Mouse (Mus musculus): Measurements from ENCODE around the gene Mre11a. TPM values are rescaled to one million over a fixed set of nuclear protein-coding genes. Genes with fewer than 3 reads are reported as not detected.

Gene Mre11a
- polyA plus RNA-seq, 1 experiment: 50.8 TPM

GRCm38 (mm10) chr9:14884641-14885040 is 100.2 kb downstream of the Mre11a start:
- Histone ChIP-seq H3K4me3 (ENCODE audit: insufficient read depth, low read length) (no peak overlapping the region), H3K27ac (ENCODE audit: insufficient read depth, low read length) (no peak overlapping the region), H3K4me1 (ENCODE audit: control insufficient read depth, insufficient read depth, low read length) (no peaks in the 10 kb centered on the region)
- TF ChIP-seq POLR2A (IDR thresholded peaks at IDR 0.05; ENCODE audit: low read depth, low read length): no peak
- no peak for TF ChIP-seq CTCF (IDR thresholded peaks at IDR 0.05; ENCODE audit: borderline replicate concordance, insufficient read depth, low read length)

DNA sequence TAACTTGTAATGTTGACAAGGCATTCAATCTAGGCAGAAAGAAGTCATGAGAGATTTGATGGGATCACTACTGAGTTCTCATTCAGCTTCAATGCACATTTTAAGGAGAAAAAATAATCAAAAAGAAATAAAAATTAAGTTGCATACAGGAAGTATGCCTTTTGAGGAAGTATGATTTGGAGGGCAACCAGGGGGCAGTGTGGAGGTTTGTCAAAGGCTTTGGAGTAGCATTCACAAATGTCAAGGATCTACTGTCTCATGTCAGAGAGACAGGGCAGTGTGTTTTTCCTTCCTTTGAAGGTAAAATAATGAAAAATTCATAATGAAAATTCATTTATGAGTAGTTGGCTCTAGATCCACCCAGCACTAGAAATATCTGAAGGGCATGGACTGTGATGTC is 100.7 kb downstream of the Mre11a start:
- TF ChIP-seq CTCF (IDR thresholded peaks at IDR 0.05; ENCODE audit: borderline replicate concordance, insufficient read depth, low read length) (no peak), POLR2A (IDR thresholded peaks at IDR 0.05; ENCODE audit: low read depth, low read length) (no peak)
- no peaks in the 10 kb centered on the region for H3K4me1 ChIP-seq (ENCODE audit: control insufficient read depth, insufficient read depth, low read length)
- H3K4me3 ChIP-seq (ENCODE audit: insufficient read depth, low read length): no peak overlapping the region
- no peak overlapping the region for H3K27ac ChIP-seq (ENCODE audit: insufficient read depth, low read length)

DNA sequence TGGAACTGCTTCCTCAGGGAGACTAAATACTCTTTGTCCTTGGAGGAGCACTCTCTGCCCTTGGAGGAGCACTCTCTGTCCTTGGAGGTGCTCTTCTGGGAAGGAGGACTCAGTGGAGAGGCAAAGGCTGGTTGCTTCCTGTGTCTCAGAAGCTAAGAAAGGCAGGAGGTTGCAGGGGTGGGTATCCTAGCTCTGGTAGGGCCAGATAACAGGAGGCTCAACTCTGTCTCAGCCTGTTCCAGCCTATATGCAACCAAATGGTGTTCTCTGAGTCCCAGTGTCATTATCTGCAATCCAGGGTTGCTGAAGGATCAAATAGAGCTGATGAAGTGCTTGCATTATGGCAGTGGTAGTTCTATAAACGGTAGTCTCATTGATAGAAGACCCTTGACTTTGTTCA is 101.5 kb downstream of the Mre11a start:
- no peak for TF ChIP-seq POLR2A (IDR thresholded peaks at IDR 0.05; ENCODE audit: low read depth, low read length)
- TF ChIP-seq CTCF (IDR thresholded peaks at IDR 0.05; ENCODE audit: borderline replicate concordance, insufficient read depth, low read length): no peak
- no peak overlapping the region for H3K4me3 ChIP-seq (ENCODE audit: insufficient read depth, low read length)
- H3K4me1 ChIP-seq (ENCODE audit: control insufficient read depth, insufficient read depth, low read length): no peaks in the 10 kb centered on the region
- no peak overlapping the region for H3K27ac ChIP-seq (ENCODE audit: insufficient read depth, low read length)

Other genes with a start within 250 kb of the Mre11a start
- 61.2 and 63.1 TPM in 2 replicates for gene Amotl1, start 139.6 kb upstream of the Mre11a start, polyA plus RNA-seq (2011; ENCODE audit: insufficient read length, low read depth, missing spikeins)
- not detected in 2 replicates for gene Piwil4, start 43.9 kb upstream of the Mre11a start, polyA plus RNA-seq (2011; ENCODE audit: insufficient read length, low read depth, missing spikeins)
- 0.63 and 1.4 TPM in 2 replicates for gene Fut4, start 32.3 kb upstream of the Mre11a start, polyA plus RNA-seq (2011; ENCODE audit: insufficient read length, low read depth, missing spikeins)
- gene 1700012B09Rik, start 13.6 kb upstream of the Mre11a start, polyA plus RNA-seq (2011; ENCODE audit: insufficient read length, low read depth, missing spikeins): not detected in 2 replicates
- gene Ankrd49, start 202 bp downstream of the Mre11a start, polyA plus RNA-seq (2011; ENCODE audit: insufficient read length, low read depth, missing spikeins): 21.1 and 25.9 TPM in 2 replicates
- gene Gpr83, start 75.6 kb downstream of the Mre11a start, polyA plus RNA-seq (2011; ENCODE audit: insufficient read length, low read depth, missing spikeins): not detected in 2 replicates
- gene Izumo1r, start 119.3 kb downstream of the Mre11a start, polyA plus RNA-seq (2011; ENCODE audit: insufficient read length, low read depth, missing spikeins): not detected in 2 replicates

Measured in embryonic fibroblast, embryonic 13.5 days (primary cell).